Mouse (Mus musculus) lung, postnatal 36 days (tissue): ENCODE data around the gene Izumo1.
A peak's percentile ranks its signal among the peaks of the same experiment; 100 is the strongest.

Source experiments
- DNase-seq: peaks from one replicate; pipeline ENCODE4 v3.0.0; 2022; ENCODE audit warnings: mixed read lengths

The Izumo1 gene

GRCm38 (mm10) chr7:45619592-45619991 lies 2.0 kb upstream of the Izumo1 start:
- DNase-seq, result no peak

GRCm38 (mm10) chr7:45623507-45623906 lies 1.9 kb downstream of the Izumo1 start:
- no peak for DNase-seq

DNA sequence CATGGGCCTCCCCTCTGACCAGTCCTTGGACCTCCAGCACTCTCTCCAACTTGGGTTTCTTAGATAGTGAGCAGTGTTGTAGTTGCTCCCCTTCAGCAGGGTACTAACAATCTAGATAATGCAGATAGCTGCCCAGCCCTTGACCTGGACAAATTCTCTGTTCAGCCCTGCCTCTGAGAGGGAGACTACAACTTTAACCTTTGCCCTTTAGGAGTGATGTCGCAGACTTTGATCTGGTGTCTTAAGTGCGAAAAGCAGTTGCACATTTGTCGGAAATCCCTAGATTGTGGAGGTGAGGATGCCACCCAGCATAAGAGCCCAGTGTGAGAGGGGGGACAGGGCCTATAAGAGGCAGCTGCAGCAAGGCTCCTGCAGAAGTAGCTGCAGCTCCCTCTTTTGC lies 3.1 kb downstream of the Izumo1 start:
- no peak for DNase-seq

DNA sequence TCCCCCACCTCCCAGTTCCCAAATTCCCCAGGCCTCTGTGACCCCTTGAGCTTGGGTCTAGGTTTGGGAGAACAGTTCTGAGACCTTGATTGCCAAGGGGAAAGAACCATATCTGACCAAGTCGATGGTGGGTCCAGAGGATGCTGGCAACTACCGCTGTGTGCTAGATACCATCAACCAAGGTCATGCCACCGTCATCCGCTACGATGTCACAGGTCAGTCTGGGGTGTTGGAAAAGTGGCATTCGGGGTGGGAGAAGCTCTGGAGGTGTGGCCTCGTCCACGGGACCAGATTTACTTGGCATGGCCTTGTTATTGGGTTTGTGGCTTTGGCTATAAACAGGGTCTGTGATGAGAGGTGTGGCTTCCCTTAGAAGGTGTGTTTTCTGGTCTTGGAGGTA lies 3.9 kb downstream of the Izumo1 start:
- no peak for DNase-seq

DNA sequence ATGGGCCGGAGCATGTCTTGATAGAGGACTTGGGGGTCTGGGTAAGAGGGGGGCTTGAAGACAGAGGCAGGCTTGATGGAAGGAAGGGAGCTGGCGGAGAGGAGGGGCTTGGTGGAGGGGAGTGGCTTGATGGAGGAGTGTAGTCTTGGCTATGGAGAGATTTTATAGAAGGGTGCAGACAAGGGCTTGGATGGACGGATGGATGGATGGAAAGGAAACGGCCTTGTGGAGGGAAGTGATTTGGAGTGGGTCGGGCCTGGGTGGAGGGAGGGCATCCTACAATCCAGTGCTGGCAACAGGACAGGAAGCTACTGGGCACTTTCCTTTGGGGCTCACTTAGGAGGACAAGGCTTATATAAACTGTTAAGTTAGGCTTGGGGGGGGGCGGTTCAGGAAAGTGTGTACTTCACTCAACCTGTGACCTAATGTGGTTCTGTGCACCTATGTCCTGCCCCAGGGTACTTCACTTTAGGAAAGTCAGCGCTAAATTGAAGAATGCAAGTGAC lies 5.0 kb downstream of the Izumo1 start:
- peak; percentile 70 for DNase-seq

DNA sequence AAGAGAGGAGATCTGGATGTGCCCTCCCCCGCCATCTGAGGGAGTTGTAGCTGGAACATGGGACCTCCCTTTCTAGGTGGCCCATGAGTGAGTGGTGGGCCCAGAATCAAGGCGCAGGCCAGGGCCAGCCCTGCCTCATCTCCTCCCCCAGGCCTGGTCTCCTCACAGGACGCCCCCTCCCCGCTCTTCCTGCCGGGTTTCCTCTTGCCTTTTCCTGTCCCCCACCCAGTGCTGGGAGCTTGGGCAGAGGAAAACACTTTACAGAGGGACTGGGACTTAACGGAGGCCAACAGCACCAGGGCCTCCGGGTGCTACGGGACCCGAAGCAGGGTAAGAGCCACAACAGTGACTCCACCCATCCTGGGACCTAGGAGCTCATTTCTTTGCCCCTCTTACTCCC lies 5.7 kb downstream of the Izumo1 start, which contains the start of gene Rasip1:
Gene Rasip1, plus strand, starts transcription at position 228 of the 400 bp plus-strand sequence.
- peak; percentile 86 for DNase-seq

DNA sequence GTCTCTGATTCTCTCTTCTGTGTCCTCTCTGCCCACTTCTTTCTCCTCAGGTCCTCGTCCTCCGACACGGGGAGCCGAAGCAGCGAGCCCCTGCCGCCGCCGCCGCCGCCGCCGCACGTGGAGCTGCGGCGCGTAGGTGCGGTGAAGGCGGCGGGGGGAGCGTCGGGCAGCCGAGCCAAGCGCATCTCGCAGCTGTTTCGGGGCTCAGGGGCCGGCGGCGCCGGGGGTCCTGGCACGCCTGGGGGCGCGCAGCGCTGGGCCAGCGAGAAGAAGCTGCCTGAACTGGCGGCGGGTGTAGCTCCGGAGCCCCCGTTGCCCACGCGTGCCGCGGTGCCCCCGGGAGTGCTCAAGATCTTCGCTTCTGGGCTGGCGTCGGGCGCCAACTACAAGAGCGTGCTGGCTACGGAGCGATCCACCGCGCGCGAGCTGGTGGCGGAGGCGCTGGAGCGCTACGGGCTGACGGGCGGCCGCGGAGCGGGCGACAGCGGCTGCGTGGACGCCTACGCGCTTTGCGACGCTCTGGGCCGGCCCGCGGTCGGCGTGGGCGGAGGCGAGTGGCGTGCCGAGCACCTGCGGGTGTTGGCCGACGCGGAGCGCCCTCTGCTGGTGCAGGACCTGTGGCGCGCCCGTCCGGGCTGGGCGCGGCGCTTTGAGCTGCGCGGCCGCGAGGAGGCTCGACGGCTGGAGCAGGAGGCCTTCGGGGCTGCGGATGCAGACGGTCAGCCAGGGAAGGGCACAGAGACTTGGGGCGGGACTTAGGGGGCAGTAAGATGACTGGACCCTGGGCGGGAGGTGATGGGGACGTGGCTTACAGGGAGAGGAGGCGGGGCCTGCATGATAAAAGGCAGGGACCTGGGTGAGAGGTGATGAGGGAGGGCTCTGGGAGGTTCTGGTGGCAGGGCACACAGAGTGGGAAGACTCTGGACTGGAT lies 7.0 kb downstream of the Izumo1 start:
- DNase-seq, result peak; percentile 93

DNA sequence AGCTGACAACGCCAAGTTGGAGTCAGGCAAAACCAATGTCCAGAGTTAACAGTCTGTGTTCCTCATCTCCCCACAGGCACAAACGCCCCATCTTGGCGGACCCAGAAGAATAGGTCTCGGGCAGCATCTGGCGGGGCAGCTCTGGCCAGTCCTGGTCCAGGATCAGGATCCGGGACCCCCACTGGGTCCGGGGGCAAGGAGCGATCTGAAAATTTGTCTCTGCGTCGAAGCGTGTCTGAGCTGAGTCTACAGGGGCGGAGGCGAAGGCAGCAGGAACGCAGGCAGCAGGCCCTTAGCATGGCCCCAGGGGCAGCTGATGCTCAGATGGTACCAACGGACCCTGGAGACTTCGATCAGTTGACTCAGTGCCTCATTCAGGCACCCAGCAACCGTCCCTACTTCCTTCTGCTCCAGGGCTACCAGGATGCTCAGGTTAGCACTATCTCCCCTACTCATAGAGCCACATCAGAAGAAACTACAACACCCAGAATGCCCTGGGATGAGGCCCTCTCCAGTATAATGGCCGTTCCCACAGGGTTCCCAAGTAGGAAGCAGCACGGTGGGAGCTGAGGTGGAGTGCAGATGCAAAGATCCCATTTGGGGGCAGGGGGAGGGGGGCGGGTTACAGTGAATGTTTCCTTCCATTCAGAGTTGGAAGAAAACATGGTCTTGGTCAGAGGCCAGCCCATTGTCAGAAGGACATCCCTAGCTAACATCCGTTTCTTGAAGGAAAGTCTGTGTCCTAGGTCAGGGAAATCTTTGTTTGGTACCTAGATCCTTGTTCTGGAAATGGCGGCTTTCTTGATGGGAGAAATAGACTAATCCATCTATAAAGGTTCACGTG lies 8.7 kb downstream of the Izumo1 start:
- DNase-seq, result peak; percentile 63

DNA sequence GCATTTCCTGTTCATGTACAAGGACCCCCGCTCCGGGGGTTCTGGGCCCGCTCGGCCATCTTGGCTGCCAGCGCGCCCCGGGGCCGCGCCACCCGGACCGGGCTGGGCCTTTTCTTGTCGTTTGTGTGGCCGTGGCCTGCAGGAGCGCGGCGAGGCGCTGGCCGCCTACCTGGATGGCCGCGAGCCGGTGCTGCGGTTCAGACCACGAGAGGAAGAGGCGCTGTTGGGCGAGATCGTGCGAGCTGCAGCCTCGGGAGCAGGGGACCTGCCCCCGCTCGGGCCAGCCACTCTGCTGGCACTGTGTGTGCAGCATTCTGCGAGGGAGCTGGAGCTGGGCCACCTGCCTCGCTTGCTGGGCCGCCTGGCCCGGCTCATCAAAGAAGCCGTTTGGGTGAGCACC lies 10.9 kb downstream of the Izumo1 start:
- no peak for DNase-seq

- DNase-seq, result peak; percentile 78
Measured at GRCm38 (mm10) chr7:45634946-45635681, 13.5 kb downstream of the Izumo1 start.

- peak; percentile 69 for DNase-seq
Measured at GRCm38 (mm10) chr7:45635711-45636688, 14.4 kb downstream of the Izumo1 start.

DNA sequence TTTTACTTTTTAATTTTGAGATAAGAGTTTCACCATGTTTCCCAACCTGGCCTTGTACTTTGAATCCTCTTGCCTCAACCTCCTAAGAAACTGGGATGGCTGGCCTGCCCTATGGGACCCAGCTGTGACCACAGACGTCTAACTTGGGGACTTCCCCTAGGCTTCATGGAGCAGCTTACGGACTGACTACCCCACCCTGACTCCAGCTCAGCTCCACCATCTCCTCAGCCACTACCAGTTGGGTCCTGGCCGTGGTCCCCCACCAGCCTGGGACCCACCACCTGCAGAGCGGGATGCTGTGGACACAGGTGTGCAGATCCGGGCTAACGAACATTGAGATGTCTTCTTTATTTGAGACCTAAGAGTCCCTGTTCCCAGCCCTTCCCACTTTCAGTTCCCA lies 16.1 kb downstream of the Izumo1 start:
- DNase-seq, result no peak

DNA sequence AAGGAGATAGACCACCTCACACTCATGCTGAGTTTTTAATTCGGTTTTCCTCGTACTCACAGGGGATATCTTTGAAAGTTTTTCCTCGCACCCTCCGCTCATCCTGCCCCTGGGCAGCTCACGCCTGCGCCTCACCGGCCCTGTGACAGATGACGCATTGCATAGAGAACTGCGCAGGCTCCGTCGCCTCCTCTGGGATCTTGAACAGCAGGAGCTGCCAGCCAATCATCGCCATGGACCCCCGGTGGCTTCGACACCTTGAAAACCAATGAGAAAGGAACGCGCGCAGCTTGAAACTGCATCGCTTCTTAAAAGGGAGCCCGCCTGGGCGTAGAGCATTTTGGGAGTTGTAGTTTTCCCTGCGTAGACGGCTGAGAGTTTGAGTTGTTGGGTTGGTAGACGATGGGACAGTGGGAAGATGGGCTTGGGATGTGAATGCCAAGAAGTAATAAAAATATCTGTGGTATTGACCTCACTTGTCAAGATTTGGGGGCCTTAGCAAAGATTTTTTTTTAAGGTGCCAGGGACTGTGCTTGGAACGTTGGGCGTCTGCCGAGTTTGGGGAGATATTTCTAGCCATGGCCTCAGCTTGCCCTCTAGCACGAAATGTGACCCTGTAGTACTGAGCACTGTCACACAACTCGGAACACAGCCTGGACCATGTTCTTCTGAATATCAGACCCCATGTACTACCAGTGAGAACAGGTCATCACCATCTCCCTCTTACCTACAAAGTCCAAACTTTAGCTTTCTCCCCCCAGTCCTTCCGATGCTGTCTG lies 17.2 kb downstream of the Izumo1 start:
- peak; percentile 94 for DNase-seq

GRCm38 (mm10) chr7:45639561-45640027 lies 18.0 kb downstream of the Izumo1 start, which contains the start of gene Mamstr:
Gene Mamstr, plus strand, starts transcription at chr7:45639977.
- DNase-seq, result no peak

GRCm38 (mm10) chr7:45640191-45640957 lies 18.8 kb downstream of the Izumo1 start:
- DNase-seq, result no peak

DNA sequence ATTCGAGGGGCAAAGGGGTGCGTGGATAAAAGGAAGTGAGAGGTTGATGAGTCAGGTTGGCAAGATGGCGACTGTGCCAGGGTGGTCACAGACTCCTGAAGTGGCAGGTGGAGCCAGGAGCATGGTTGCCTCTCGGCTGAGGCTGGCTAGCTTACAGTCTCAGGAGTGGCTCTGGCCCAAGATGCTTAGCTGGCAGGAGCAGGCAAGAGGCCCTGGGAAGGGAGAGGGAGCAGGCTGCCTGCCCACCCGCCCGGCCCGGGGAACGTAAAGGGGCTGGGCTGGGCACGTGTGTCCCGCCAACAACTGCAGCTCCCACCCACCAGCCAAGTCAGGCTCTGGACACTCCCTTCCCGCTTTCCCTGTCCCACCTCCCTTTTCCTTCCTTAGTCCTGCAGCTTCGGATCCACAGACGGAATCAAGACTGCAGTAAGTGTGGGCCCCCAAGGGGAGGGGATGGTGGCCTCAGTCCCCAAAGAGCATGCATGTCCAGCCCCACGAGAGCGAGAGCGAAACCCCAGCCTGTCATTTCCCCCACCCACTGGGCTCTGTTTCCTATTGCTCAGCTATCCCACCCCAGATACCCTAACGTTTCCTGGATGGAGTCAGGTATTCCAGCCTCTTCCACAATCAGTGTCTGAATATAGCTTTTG lies 19.9 kb downstream of the Izumo1 start:
- peak; percentile 59 for DNase-seq

- DNase-seq, result no peak
Measured at GRCm38 (mm10) chr7:45642083-45642482, 20.5 kb downstream of the Izumo1 start.

DNA sequence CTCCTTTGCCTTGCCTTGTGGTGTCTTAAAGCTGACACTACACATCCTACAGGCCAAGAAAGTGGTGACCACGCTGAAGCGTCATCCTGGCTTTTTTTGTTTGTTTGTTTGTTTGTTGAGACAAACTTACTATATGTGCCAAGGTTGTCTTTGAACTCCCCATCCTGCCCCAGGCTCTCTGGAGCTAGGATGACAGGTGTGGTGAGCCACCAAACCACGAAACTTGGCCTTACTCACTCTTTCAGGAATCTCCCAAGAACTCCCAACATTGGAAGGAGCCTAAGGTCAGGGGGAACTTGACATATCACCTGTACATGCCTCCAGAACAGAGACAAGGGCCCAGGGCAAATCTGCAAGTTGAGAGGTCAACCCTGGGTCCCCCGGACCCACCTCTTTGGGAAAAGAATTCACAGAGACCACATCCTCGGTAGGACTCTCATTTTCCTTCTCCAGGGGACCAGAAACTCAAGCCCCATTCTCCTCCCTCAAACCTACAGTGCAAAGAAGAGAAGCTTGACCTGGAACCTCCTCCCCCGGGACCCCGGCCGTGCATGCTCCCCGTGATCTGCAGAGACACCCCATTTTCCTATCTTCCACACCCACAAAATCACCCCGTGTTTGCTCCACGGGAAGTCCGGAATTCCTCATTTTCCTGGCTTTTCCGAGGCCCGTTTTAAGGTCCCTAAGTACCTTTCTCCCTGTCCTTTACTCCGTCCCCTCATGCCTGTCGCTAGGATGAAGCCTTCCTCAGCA lies 21.1 kb downstream of the Izumo1 start:
- no peak for DNase-seq
